Mouse (Mus musculus) adrenal gland, adult 2 months (tissue): ENCODE measurements around the gene Prg3. TPM values are rescaled to one million over a fixed set of nuclear protein-coding genes. Genes with fewer than 3 reads are reported as not detected.

Experiments
- DNase-seq: peaks from one replicate; pipeline ENCODE4 v3.0.0; 2021
- long read RNA-seq: library from polyadenylated mRNA; stranded (forward); transcript quantifications from one replicate; pipeline ENCODE4 v2.0.0, GENCODE M21; 2021
- polyA plus RNA-seq: library from polyadenylated mRNA; depleted of rRNA; stranded (reverse); fragments of >200 nt; gene quantifications from 2 replicates; pipeline ENCODE4 v1.2.3, GENCODE M21; 2012; rRNA removed
- total RNA-seq, 2 experiments: library from RNA; stranded (reverse); gene quantifications; 2 replicates each; pipeline ENCODE4 v1.2.3; 2021

Gene Prg3
- not detected for total RNA-seq
- polyA plus RNA-seq: not detected in 2 replicates
- long read RNA-seq: 0 reads

GRCm38 (mm10) chr2:84987930-84988329 is at the start of gene Prg3:
Gene Prg3, plus strand, starts transcription at chr2:84988215.
- no peak for DNase-seq

- peak; percentile 46 for DNase-seq
Measured at GRCm38 (mm10) chr2:84938249-84938946, 49.6 kb upstream of the Prg3 start.

GRCm38 (mm10) chr2:84939306-84939705 is 48.7 kb upstream of the Prg3 start:
- DNase-seq: no peak

- no peak for DNase-seq
Measured at GRCm38 (mm10) chr2:84939711-84940110, 48.3 kb upstream of the Prg3 start.

GRCm38 (mm10) chr2:84941332-84941731 is 46.7 kb upstream of the Prg3 start:
- peak; percentile 15 for DNase-seq

- DNase-seq: no peak
Measured at GRCm38 (mm10) chr2:84941795-84942194, 46.2 kb upstream of the Prg3 start.

- no peak for DNase-seq
Measured at GRCm38 (mm10) chr2:84947154-84947771, 40.8 kb upstream of the Prg3 start.

- no peak for DNase-seq
Measured at GRCm38 (mm10) chr2:84948252-84948651, 39.8 kb upstream of the Prg3 start.

GRCm38 (mm10) chr2:84948721-84949120 is 39.3 kb upstream of the Prg3 start:
- DNase-seq: no peak

GRCm38 (mm10) chr2:84951027-84951426 is 37.0 kb upstream of the Prg3 start:
- DNase-seq: no peak

- DNase-seq: no peak
Measured at GRCm38 (mm10) chr2:84952251-84952650, 35.8 kb upstream of the Prg3 start.

GRCm38 (mm10) chr2:84952693-84953092 is 35.3 kb upstream of the Prg3 start:
- no peak for DNase-seq

GRCm38 (mm10) chr2:84955435-84955834 is 32.6 kb upstream of the Prg3 start:
- DNase-seq: no peak

- peak; percentile 70 for DNase-seq
Measured at GRCm38 (mm10) chr2:84956274-84956673, 31.7 kb upstream of the Prg3 start.

GRCm38 (mm10) chr2:84958588-84959264 is 29.3 kb upstream of the Prg3 start:
- DNase-seq: no peak

GRCm38 (mm10) chr2:84961300-84961699 is 26.7 kb upstream of the Prg3 start:
- DNase-seq: peak; percentile 87

- no peak for DNase-seq
Measured at GRCm38 (mm10) chr2:84961901-84962300, 26.1 kb upstream of the Prg3 start.

GRCm38 (mm10) chr2:84962906-84963507 is 25.0 kb upstream of the Prg3 start:
- DNase-seq: no peak

- no peak for DNase-seq
Measured at GRCm38 (mm10) chr2:84964111-84964801, 23.8 kb upstream of the Prg3 start.

GRCm38 (mm10) chr2:84967318-84967991 is 20.6 kb upstream of the Prg3 start:
- DNase-seq: no peak

GRCm38 (mm10) chr2:84975580-84975979 is 12.4 kb upstream of the Prg3 start:
- DNase-seq: no peak

GRCm38 (mm10) chr2:84980188-84980587 is 7.8 kb upstream of the Prg3 start, which contains the start of gene Prg2:
Gene Prg2, plus strand, starts transcription at chr2:84980461.
- no peak for DNase-seq
